Mouse (Mus musculus): ENCODE results near the gene Olfr1025-ps1. TPM values are rescaled to one million over a fixed set of nuclear protein-coding genes. Genes with fewer than 3 reads are reported as not detected.

Olfr1025-ps1 gene
- not detected in 2 replicates for polyA plus RNA-seq (2012; rRNA removed)
- polyA plus RNA-seq (2014; fragmentation: Nextera tagmentation; extraction: Ambion mirVana): not detected in 2 replicates

DNA sequence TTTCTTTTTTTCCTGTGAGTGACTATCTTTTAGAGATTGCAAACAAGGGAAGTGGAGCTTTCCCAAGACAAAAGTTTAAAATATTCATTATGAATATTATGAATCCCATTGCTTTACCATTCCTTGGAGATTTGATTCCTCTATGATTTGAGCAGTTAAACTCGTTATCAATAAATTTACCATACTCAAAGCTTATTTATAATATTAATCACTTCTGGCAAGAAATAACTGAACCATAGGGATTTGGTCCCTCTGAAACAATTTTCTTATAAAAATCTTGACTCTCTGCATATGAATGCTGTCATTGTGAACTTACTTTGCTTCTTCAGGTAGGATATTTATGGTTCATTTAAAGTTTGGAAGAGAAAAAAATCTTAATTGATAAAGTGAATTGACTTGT is at the start of gene Olfr1025-ps1:
TSS of gene Olfr1025-ps1 (plus strand) at position 301 of the 400 bp plus-strand sequence.
- H3K27ac ChIP-seq: no peak within 1 kb of the TSS
- DNase-seq (ENCODE audit: low read depth in 3 of 3, low spot score in 3 of 3) (no peak), ATAC-seq (ENCODE audit: insufficient read depth) (no peak)
- no peaks in the 10 kb centered on the region for H3K36me3 ChIP-seq (replicated peaks; ENCODE audit: control insufficient read depth, insufficient read depth, low read depth)
- H3K9ac ChIP-seq (replicated peaks): no peak within 1 kb of the TSS
- no peak for TF ChIP-seq EP300 (IDR thresholded peaks at IDR 0.05; ENCODE audit: low read depth)
- no peaks in the 10 kb centered on the region for H3K9me3 ChIP-seq (ENCODE audit: control insufficient read depth, low read length)
- 18% methylated on average over 1 of the region's 1 CpGs for WGBS (ENCODE audit: insufficient replicate concordance)
- no peaks in the 10 kb centered on the region for H3K4me1 ChIP-seq (replicated peaks; ENCODE audit: control insufficient read depth in 2 of 2, insufficient read depth in 2 of 2, low read length in 1 of 2)
- H3K4me3 ChIP-seq (ENCODE audit: insufficient read depth in 1 of 2, low read depth in 2 of 2, low read length in 2 of 2): no peak within 1 kb of the TSS
- no peak within 1 kb of the TSS for H3K4me2 ChIP-seq (ENCODE audit: low read depth)
- no peaks in the 10 kb centered on the region for H3K27me3 ChIP-seq (ENCODE audit: control insufficient read depth, insufficient read depth, low read length)

- H3K27ac ChIP-seq: no peak within 1 kb of the TSS
- no peaks in the 10 kb centered on the region for H3K4me1 ChIP-seq (replicated peaks; ENCODE audit: control insufficient read depth in 2 of 2, insufficient read depth in 2 of 2, low read length in 1 of 2)
- H3K4me2 ChIP-seq (ENCODE audit: low read depth): no peak within 1 kb of the TSS
- H3K9ac ChIP-seq (replicated peaks): no peak within 1 kb of the TSS
- no peaks in the 10 kb centered on the region for H3K27me3 ChIP-seq (ENCODE audit: control insufficient read depth, insufficient read depth, low read length)
- H3K4me3 ChIP-seq (ENCODE audit: insufficient read depth in 1 of 2, low read depth in 2 of 2, low read length in 2 of 2): no peak within 1 kb of the TSS
- H3K36me3 ChIP-seq (replicated peaks; ENCODE audit: control insufficient read depth, insufficient read depth, low read depth): no peaks in the 10 kb centered on the region
- WGBS (ENCODE audit: insufficient replicate concordance): 26% methylated on average over 2 of the region's 2 CpGs
- no peaks in the 10 kb centered on the region for H3K9me3 ChIP-seq (ENCODE audit: control insufficient read depth, low read length)
- DNase-seq (ENCODE audit: low read depth in 3 of 3, low spot score in 3 of 3): no peak
- no peak for ATAC-seq (ENCODE audit: insufficient read depth)
- no peak for TF ChIP-seq EP300 (IDR thresholded peaks at IDR 0.05; ENCODE audit: low read depth)
- no peak for TF ChIP-seq CTCF (IDR thresholded peaks at IDR 0.05; ENCODE audit: low read depth)
Measured at GRCm38 (mm10) chr2:85868294-85868693, 46.7 kb upstream of the Olfr1025-ps1 start, which contains the start of gene Olfr1022. TSS of gene Olfr1022 (plus strand) at chr2:85868594.

GRCm38 (mm10) chr2:85885340-85885739 is 29.7 kb upstream of the Olfr1025-ps1 start, which contains the start of gene Olfr1023:
TSS of gene Olfr1023 (plus strand) at chr2:85885640.
- 46% methylated on average over 2 of the region's 2 CpGs for WGBS (ENCODE audit: insufficient replicate concordance)
- H3K9me3 ChIP-seq (ENCODE audit: control insufficient read depth, low read length): no peaks in the 10 kb centered on the region

GRCm38 (mm10) chr2:85904952-85905351 is 10.0 kb upstream of the Olfr1025-ps1 start, which contains the start of gene Olfr1024:
TSS of gene Olfr1024 (minus strand) at chr2:85905052.
- ATAC-seq (ENCODE audit: insufficient read depth) (no peak), DNase-seq (ENCODE audit: low read depth in 3 of 3, low spot score in 3 of 3) (no peak)
- Histone ChIP-seq H3K27ac (no peak within 1 kb of the TSS), H3K36me3 (replicated peaks; ENCODE audit: control insufficient read depth, insufficient read depth, low read depth) (no peaks in the 10 kb centered on the region), H3K9me3 (ENCODE audit: control insufficient read depth, low read length) (no peaks in the 10 kb centered on the region), H3K4me3 (ENCODE audit: insufficient read depth in 1 of 2, low read depth in 2 of 2, low read length in 2 of 2) (no peak within 1 kb of the TSS), H3K4me1 (replicated peaks; ENCODE audit: control insufficient read depth in 2 of 2, insufficient read depth in 2 of 2, low read length in 1 of 2) (no peaks in the 10 kb centered on the region), H3K27me3 (ENCODE audit: control insufficient read depth, insufficient read depth, low read length) (no peaks in the 10 kb centered on the region), H3K4me2 (ENCODE audit: low read depth) (no peak within 1 kb of the TSS), H3K9ac (replicated peaks) (no peak within 1 kb of the TSS)
- WGBS (ENCODE audit: insufficient replicate concordance): 68% methylated on average over 3 of the region's 3 CpGs
- no peak for TF ChIP-seq EP300 (IDR thresholded peaks at IDR 0.05; ENCODE audit: low read depth)
- TF ChIP-seq CTCF (IDR thresholded peaks at IDR 0.05; ENCODE audit: low read depth): no peak

More at GRCm38 (mm10) chr2:85885340-85885739, 29.7 kb upstream of the Olfr1025-ps1 start, which contains the start of gene Olfr1023:
- Histone ChIP-seq H3K27ac (no peak within 1 kb of the TSS), H3K4me1 (replicated peaks; ENCODE audit: control insufficient read depth in 2 of 2, insufficient read depth in 2 of 2, low read length in 1 of 2) (no peaks in the 10 kb centered on the region), H3K4me2 (ENCODE audit: low read depth) (no peak within 1 kb of the TSS), H3K9ac (replicated peaks) (no peak within 1 kb of the TSS), H3K4me3 (ENCODE audit: insufficient read depth in 1 of 2, low read depth in 2 of 2, low read length in 2 of 2) (no peak within 1 kb of the TSS), H3K27me3 (ENCODE audit: control insufficient read depth, insufficient read depth, low read length) (no peaks in the 10 kb centered on the region), H3K36me3 (replicated peaks; ENCODE audit: control insufficient read depth, insufficient read depth, low read depth) (no peaks in the 10 kb centered on the region)
- DNase-seq (ENCODE audit: low read depth in 3 of 3, low spot score in 3 of 3) (no peak), ATAC-seq (ENCODE audit: insufficient read depth) (no peak)
- TF ChIP-seq CTCF (IDR thresholded peaks at IDR 0.05; ENCODE audit: low read depth) (no peak), EP300 (IDR thresholded peaks at IDR 0.05; ENCODE audit: low read depth) (no peak)

DNA sequence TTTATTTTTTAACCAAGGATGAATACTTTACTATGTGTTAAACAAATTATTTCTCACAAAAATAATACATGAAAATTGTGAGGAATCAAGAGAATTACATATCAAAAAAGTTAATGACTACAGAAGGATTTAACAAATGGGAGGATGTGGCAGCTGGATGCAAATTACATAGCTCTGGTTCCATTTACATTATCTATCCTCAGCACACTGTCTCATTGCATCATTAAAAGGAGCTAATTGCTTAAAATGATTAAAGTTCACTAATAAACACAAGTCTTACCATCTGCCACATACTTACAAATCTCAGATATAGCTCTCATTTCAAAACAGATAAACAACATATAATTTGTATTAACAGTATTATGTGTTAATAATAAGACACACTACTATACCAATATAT is 1.8 kb upstream of the Olfr1025-ps1 start:
- Histone ChIP-seq H3K4me2 (ENCODE audit: low read depth) (no peak overlapping the region), H3K27me3 (ENCODE audit: control insufficient read depth, insufficient read depth, low read length) (no peaks in the 10 kb centered on the region), H3K36me3 (replicated peaks; ENCODE audit: control insufficient read depth, insufficient read depth, low read depth) (no peaks in the 10 kb centered on the region), H3K9me3 (ENCODE audit: control insufficient read depth, low read length) (no peaks in the 10 kb centered on the region), H3K4me1 (replicated peaks; ENCODE audit: control insufficient read depth in 2 of 2, insufficient read depth in 2 of 2, low read length in 1 of 2) (no peaks in the 10 kb centered on the region), H3K27ac (no peak overlapping the region), H3K4me3 (ENCODE audit: insufficient read depth in 1 of 2, low read depth in 2 of 2, low read length in 2 of 2) (no peak overlapping the region), H3K9ac (replicated peaks) (no peak overlapping the region)
- ATAC-seq (ENCODE audit: insufficient read depth) (no peak), DNase-seq (ENCODE audit: low read depth in 3 of 3, low spot score in 3 of 3) (no peak)
- TF ChIP-seq CTCF (IDR thresholded peaks at IDR 0.05; ENCODE audit: low read depth): no peak
- TF ChIP-seq EP300 (IDR thresholded peaks at IDR 0.05; ENCODE audit: low read depth): no peak
